Mouse (Mus musculus): ENCODE measurements around the gene Slc44a5.
"Not testable (repeated sequence)": the region's sequence is repeated elsewhere in the genome, so short reads cannot be mapped to it uniquely, and the experiment has no call there.

Gene Slc44a5

GRCm38 (mm10) chr3:154093745-154094322 lies 120.6 kb downstream of the Slc44a5 start:
- no peak for DNase-seq (ENCODE audit: low read depth in 2 of 2, low spot score in 2 of 2)

- DNase-seq (ENCODE audit: low read depth in 2 of 2, low spot score in 2 of 2): no peak
Observed at GRCm38 (mm10) chr3:154101671-154102070, 128.4 kb downstream of the Slc44a5 start.

DNA sequence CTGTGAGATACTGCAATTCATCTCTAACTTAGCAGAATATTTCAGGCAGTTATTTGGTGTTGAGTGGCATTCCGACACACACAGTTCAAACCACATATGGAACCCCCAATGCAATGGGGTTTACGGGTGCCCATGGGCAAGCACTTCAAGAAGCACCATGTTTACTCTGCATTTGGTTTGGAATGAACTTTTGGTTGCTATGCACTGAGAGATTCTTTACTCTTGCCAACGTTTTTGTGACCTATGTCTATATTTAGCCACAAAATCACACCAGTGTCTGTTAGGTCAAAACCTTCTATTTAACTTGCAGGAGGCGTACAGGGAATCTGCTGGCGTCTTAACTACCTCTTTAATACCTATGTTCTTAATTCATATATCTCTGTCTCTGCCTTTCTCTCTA lies 137.3 kb downstream of the Slc44a5 start:
- no peak for DNase-seq (ENCODE audit: low read depth in 2 of 2, low spot score in 2 of 2)

GRCm38 (mm10) chr3:154111221-154111620 lies 138.0 kb downstream of the Slc44a5 start:
- no peak for DNase-seq (ENCODE audit: low read depth in 2 of 2, low spot score in 2 of 2)

GRCm38 (mm10) chr3:154114991-154115390 lies 141.8 kb downstream of the Slc44a5 start:
- DNase-seq (ENCODE audit: low read depth in 2 of 2, low spot score in 2 of 2): no peak

GRCm38 (mm10) chr3:154115478-154115877 lies 142.2 kb downstream of the Slc44a5 start:
- no peak for DNase-seq (ENCODE audit: low read depth in 2 of 2, low spot score in 2 of 2)

- no peak for DNase-seq (ENCODE audit: low read depth in 2 of 2, low spot score in 2 of 2)
Observed at GRCm38 (mm10) chr3:154116000-154116399, 142.8 kb downstream of the Slc44a5 start.

DNA sequence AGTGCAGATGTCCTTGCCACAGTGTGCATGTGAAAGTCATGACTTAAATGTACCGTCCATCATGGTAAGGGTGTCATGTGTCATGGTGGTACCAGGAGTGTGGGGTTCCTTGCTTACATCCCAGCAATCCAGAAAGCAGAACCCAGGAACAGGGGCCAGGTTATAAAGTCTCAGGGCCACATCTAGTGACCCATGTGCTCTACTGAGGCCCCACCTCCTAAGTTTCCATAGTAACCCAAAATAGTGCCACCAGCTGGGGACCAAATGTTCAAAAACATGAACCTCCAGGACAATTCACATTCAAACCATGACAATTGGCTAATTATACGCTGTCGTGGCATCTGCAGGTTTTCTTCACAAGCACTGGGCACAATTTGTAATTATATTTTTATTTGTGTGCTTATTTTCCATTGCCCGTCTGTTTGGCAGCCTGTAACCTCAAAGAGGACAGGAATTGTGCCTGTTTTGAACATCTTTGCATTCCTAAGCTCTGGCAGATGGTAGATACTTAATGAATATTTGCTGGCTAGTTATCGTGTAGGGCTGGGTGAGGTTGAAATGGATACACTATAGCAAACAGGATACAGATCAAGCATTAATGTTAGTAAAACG lies 145.9 kb downstream of the Slc44a5 start:
- DNase-seq (ENCODE audit: low read depth in 2 of 2, low spot score in 2 of 2): no peak

DNA sequence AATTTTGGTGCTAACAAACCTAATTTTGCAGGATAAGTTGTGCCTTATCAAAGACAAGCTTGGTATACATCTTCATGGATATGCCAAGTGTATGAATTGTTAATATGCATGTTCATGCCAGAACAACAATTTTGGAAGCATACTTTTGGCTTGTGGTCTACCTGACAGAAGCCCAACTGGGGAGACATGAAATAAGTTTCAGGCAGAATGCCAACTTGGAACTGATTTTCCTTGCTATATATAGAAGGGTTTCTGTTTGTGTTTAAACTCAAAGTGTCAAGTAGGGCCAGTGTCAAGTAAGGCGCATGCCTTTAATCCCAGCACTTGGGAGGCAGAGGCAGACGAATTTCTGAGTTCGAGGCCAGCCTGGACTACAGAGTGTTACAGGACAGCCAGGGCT lies 149.3 kb downstream of the Slc44a5 start:
- no peak for DNase-seq (ENCODE audit: low read depth in 2 of 2, low spot score in 2 of 2)

GRCm38 (mm10) chr3:154124890-154125575 lies 151.8 kb downstream of the Slc44a5 start:
- DNase-seq (ENCODE audit: low read depth in 2 of 2, low spot score in 2 of 2): no peak

DNA sequence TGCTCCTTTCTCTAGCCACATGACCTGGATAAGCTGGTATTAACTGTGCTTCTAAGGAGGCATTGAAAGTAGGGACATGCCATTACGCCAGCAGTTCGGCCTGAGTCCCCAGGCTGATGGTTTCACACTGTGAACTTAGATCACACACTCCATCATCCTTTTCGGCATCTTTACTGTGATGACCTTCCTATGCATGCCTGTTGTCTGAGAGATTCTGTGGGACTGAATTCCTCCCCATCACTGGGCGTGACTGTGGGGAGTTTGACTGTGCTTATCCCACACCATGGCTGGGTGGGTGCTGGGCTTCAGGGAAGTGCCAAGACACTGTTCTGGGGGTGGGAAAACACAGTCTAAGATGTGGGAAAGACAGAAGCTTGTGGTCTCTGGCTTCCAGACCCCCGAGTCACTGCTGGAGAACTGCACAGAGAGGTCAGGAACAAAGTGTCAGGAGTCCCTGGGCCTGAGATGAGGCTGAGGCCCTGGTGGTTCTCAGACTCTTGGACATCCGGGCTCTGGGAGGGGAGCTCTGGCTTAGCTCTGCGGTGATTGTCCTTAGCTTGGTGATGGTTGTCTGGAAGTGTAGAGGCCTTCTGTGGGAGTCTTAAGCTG lies 152.6 kb downstream of the Slc44a5 start:
- DNase-seq (ENCODE audit: low read depth in 2 of 2, low spot score in 2 of 2): no peak

DNA sequence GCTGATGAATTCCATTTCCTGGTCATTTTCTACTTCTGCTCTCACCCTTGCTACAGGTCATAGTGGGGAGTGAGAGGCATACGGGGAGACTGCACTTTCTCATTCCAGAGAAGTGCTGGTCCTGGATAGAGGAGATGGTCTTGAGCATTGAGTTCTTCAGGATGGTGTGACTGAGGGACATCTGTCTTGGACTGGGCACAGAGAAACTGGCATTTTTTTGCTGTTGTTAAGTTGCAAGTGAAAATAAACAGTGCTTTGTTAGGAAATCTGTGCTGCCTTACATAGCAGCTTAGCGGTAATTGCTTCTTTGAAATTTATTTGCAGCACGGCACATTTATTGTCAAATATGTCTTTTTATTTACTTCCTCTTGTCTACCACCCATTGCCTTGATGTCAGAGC lies 154.0 kb downstream of the Slc44a5 start:
- no peak for DNase-seq (ENCODE audit: low read depth in 2 of 2, low spot score in 2 of 2)

DNA sequence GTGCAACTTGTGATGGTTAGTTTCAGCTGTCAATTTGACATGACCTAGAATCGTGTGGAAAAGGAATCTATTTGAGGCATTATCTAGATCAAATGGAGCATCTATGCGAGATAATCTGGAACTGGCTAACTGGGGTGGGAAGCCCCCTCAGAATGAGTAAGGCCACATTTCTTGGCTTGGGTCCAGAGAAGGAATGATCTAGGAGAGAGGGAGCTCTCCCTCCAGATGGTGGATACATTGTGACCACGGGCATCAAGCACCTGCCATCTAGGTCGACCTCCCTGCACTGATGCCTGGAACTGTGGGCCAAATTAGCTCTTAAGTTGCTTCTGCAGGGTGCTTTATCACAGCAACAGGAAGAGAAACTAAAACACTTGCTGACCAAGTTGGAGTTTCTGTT lies 155.8 kb downstream of the Slc44a5 start:
- no peak for DNase-seq (ENCODE audit: low read depth in 2 of 2, low spot score in 2 of 2)

GRCm38 (mm10) chr3:154130431-154131114 lies 157.3 kb downstream of the Slc44a5 start:
- DNase-seq (ENCODE audit: low read depth in 2 of 2, low spot score in 2 of 2): no peak

DNA sequence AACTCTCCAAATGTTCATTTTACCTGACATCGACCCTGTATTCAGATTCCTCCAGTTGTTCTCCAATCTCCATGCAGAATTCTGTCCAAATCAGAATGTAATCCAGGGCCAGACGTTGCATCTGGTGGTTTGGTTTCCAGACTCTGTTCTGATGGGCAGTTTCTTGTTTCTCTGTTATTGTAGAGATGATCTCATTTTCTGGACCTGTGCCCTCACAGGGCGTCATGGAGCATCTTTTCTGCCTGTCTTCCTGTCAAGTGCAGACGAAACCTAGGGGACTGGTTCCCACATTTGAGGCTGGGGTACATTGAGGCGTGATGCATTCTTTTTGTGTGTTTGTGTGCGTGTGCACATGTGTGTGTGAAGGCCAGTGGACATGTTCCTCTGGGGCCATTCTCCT lies 160.8 kb downstream of the Slc44a5 start:
- no peak for DNase-seq (ENCODE audit: low read depth in 2 of 2, low spot score in 2 of 2)

DNA sequence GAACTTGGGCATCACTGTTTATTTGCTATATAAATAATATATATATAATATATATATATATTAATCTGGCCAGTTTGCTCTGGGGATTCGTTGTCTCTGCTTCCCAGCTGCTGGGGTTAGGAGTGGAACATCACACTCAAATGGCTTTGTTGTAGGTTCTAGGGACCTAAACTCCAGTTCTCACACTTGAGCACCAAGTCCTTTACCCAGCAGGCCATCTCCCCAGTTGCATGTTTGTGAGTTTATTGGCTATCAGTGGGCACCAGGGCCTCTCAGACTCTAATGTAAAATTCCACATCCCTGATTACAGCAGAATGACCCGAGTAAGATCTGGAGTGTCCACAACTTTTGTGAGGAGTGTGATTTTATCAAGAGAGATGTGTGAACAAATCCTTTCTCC lies 161.5 kb downstream of the Slc44a5 start:
- DNase-seq (ENCODE audit: low read depth in 2 of 2, low spot score in 2 of 2): no peak

GRCm38 (mm10) chr3:154136501-154136900 lies 163.3 kb downstream of the Slc44a5 start:
- no peak for DNase-seq (ENCODE audit: low read depth in 2 of 2, low spot score in 2 of 2)

DNA sequence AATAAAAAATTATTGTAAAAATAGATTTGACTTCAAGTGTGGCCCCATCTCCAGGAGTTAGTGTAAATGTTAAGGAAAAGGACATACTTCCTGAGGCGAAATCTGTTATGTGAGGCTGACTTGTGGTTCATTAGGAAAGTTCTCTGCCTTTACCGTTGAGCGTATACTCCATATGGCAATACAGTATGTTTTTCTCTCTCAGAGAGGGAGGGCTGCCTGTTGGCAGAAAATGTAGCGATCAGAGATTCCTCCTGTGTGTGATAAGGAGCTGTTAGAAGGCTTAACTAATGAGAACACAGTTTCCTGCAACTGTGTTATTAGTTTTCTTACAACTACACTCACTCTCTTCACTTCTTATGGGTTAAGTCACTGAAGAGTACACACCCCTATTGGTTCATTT lies 168.1 kb downstream of the Slc44a5 start:
- DNase-seq (ENCODE audit: low read depth in 2 of 2, low spot score in 2 of 2): no peak

DNA sequence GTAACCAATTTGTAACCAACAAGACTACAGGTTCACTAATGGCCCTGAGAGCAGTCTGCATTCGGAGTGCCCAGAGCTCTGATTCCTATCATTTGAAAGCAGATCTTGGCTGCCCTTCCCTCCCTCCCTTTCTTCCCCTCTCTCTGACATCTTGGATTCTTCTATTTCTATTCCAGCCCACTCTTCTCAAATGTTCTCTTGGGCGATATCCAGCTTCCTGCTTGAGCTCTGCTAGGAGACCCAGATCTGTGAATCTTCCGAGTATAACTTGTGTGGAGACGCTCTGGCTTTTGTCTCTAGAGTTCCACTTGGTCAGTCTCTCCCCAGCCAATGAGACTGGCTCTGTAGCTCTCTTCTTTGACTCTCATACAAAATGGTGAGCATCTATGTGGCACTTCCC lies 169.4 kb downstream of the Slc44a5 start:
- DNase-seq (ENCODE audit: low read depth in 2 of 2, low spot score in 2 of 2): no peak

GRCm38 (mm10) chr3:154145750-154146149 lies 172.5 kb downstream of the Slc44a5 start:
- no peak for DNase-seq (ENCODE audit: low read depth in 2 of 2, low spot score in 2 of 2)

DNA sequence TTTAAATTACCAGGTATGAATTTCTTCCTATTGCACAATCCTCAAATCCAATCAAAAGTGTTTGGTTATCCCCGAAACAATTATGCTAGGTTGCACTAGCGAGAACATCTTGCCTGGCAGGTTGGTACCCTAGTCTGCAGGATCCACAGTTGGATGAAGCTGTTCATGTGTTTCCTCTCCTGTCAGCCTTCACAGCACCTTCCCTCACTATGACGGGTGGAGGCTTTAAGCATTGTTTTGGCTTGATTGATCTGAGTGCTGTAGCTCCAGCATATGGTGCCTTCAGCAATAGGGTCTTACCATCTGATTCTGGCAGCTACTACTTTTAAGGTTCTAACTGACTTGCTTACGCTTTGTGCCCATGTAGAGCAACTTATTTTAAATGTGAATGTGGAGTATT lies 176.5 kb downstream of the Slc44a5 start:
- no peak for DNase-seq (ENCODE audit: low read depth in 2 of 2, low spot score in 2 of 2)

DNA sequence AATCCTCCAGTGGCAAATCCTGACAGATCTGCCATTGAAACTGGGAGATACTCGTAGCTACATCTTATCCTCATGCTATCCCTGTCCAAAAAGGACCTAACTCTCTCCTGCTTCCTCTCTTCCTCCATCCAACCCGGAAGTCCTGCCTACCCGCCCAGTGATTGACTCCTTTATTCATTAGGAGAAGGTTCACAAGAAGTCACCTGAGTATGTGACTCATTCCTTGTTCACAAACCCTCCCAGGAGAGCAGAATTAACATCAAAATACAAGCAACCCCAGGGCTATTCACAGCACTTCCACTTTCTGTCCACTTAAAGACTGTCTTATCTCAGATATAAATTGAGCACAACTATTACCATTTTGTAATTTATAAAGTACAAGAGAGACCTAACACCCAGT lies 180.3 kb downstream of the Slc44a5 start:
- DNase-seq (ENCODE audit: low read depth in 2 of 2, low spot score in 2 of 2): not testable (repeated sequence)
